Mouse (Mus musculus): ENCODE measurements around the gene Tjp3. TPM values are rescaled to one million over a fixed set of nuclear protein-coding genes. Genes with fewer than 3 reads are reported as not detected.

Gene Tjp3
- total RNA-seq, 2 experiments from 2014 or later, result 0.60 TPM; not detected in 1

DNA sequence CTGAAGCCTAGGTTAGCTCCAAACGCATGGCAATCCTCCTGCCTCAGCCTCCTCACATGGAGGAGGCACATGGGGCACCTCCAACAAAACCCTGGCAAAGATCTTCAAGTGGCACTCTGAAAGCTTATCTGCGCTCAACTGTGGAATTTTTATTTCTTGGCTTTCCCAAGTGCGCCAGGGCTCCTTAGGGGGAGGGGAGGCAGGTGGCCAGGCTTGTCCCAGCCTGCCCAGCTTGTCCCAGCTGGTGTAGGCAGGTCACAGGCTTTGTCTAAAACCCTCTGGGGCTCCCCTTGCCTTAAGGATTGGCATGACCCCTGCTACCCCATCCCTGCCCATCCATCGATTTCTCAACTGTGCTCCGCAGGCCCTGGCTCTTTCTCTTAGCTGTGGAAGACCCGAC, 7.2 kb downstream of the Tjp3 start:
- ATAC-seq (replicated peaks; ENCODE audit: low FRiP score, poor library complexity, severe bottlenecking), result no peak

DNA sequence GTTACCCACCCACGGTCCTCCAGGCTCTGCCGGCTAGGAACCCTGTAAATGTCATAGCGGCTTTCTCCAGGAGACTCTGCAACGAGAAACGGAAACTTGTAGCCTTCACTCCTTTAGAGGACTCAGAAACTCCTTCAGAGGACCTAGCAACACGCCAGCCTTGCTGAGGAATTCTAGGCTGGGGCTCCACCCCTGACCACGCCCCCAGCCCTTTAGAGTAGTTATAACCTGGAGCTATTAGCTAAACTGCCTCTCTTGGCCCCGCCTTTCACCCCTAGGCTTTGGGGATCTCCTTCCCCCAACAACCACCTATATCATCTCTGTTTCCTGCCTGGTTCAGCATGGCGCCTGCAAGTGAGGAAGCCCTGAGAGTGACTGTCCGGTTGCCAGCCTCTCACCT, 11.9 kb downstream of the Tjp3 start:
- no peak for ATAC-seq (replicated peaks; ENCODE audit: low FRiP score, poor library complexity, severe bottlenecking)

DNA sequence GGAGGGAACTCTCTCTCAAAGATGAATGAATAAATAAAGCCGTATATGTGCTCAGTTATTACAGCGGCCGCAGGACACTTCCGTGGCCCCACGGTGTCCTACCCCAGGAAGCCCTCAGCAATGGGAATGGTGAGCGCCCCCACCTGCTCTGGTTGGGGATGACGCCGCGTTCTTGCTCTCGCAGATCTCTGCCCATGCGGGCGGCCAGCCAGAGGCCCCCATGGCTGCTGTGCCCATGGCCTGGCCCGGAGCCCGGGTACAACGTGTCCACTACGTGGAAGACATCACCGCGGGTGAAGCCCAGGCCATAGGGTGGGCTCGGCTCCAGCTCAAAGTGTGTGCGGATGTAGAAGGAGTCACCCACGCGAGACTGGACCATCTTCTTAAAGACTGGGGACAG, 13.7 kb downstream of the Tjp3 start:
- no peak for ATAC-seq (replicated peaks; ENCODE audit: low FRiP score, poor library complexity, severe bottlenecking)

DNA sequence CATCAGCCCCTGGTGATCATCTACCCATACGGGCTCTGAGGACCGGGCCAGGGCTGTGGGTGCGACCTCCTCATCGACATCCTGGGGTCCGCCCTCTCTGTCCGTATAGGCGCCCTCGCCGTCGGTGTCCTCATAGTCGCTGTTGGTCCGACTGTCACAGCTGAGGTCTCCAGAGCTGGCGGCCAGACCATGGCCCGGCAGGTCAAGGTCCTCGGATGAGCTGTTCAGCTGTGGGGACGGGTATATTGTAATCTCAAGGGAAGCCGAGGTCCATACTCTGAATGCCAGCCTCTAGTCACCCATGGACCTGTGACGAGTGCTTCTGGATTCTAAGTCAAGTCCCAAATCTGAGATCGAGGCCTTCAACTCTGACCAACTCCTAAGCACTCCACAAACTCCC, 17.5 kb downstream of the Tjp3 start:
- ATAC-seq (replicated peaks; ENCODE audit: low FRiP score, poor library complexity, severe bottlenecking), result no peak

DNA sequence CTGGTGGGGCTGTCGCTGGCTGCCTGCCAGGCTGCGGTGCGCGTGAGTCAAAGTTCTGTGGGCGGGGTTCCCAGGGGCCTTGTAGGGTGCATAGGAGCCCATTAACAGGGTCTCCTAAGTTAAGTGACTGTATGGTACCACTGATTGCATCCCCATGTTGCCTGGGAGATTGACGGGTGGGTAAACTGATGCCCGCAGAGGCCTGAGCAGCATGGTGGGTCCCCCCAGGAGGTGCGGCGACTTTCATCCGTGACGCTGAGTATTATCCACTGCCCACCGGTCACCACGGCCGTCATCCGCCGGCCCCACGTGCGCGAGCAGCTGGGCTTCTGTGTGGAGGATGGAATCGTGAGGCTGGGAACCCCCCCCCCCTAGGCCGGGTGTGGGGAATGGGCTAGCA, 19.0 kb downstream of the Tjp3 start:
- ATAC-seq (replicated peaks; ENCODE audit: low FRiP score, poor library complexity, severe bottlenecking), result no peak

DNA sequence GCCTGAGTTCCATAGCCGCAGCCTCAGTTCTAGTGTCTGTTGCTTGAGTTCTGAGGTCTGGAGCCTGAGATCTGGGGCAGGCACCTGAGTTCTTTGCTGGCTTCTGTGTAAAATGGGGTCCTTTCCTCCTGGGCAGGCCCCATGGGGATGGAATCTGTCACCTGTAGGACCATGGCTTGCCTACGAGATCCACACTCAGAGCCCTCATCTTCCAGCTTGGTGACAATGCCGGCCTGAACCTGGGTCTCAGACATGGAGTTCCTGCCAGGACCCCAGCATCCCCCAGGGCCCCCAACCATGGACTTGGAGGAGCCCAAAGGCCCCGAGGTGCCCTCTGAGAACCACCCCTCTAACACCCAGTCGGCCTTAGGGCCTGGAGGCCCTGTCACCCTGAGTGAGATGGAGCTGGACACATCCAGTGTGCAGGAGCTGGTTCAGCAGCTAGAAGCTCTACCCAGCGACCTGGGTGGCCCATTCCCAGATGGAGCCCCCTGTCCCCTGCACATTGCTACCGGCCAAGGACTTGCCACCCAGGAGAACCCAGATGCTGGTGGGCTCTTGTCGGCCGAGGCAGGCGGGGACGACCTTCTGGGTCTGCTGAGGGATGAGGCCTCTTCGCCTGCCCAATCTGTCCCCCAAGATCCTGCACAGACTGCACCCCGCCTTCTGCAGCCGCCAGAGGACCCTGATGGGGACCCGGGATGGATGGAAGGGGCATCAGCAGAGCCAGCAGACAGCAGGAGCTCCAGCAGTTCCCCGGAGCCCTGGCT, 22.6 kb downstream of the Tjp3 start:
- ATAC-seq (replicated peaks; ENCODE audit: low FRiP score, poor library complexity, severe bottlenecking), result no peak

DNA sequence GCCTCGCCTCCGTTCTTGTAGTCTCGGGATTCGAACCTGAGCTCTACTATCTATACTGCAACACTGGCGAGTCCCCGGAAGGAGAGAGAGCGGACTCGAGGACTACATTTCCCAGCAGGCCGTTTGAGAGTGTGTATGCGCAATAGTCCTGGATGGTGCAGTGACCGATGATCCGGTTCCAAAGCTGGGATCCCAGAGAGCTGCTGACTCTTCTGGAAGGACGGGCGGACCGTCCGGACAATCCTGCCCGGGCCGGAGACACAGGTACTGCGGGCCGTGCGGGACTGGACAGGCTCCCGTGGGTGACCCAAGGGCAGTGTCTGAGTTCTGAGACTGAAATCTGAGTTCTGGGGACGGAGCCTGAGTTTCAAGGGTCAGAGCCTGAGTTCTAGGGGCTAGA, 23.3 kb downstream of the Tjp3 start:
- ATAC-seq (replicated peaks; ENCODE audit: low FRiP score, poor library complexity, severe bottlenecking), result peak; percentile 42

DNA sequence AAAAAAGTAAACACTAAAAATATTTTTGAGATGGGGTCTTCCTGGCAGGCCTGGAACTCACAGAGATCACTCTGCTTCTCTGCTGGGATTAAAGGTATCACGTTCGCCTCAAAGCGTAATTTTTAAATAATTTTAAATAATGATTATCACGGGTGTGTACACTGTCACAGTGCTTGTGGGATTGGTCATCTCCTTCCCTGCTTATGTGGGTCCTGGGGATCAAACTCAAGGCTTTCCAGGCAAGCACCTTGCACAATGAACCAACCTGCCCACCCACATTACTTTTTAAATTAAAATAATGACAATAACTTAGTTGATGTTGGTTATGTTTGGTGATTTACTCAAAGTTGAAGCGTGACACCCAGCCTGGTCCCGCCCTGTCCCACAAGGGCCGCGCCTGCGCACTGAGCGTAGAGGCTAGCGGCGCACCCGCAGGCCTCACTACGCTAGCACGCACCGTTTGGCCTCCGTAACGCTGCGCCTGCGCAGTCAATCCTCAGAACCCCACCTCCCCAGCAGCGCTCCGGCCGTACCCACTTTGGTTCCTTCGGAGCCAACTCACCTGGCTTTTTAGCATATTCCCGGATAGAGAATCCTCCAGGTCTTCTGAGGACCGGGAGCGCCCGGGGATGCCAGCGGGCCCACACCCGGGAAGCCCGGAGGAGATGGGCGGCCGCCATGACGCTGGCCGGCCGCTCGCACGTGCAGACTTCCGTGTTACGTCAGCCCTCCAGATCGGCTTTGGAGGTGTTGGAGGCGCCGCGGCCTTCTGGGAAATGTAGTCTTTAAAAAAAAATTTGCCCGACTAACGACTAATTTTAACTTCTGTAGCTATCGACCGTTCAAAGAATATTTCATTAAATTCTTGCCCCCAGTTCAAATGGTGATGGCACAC, 24.9 kb downstream of the Tjp3 start, which contains the start of the genes Mrpl54 and Apba3:
TSS of gene Mrpl54 (minus strand) at position 724 of the 895 bp plus-strand sequence.
TSS of gene Apba3 (plus strand) at position 750 of the 895 bp plus-strand sequence.
- ATAC-seq (replicated peaks; ENCODE audit: low FRiP score, poor library complexity, severe bottlenecking), result peak; percentile 87

DNA sequence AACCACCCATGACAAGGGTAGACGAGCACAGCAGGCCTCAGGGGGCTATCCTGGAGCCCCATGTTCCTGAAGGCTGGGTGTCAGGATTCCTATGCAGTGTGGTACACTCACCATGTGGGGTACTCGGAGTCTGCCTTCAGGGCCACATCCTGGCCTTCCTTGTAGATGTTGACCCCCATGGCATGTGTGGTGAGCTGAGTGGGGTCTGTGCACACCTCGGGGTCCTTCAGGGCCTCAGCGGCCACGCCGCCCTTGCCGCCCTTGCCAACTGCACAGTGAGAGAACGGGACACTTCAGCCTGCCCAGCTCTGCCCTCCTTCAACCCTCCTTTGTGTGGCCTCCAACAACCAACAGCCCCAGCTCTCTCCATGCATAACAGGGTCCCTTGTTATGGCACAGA, 25.8 kb downstream of the Tjp3 start:
- ATAC-seq (replicated peaks; ENCODE audit: low FRiP score, poor library complexity, severe bottlenecking), result no peak

DNA sequence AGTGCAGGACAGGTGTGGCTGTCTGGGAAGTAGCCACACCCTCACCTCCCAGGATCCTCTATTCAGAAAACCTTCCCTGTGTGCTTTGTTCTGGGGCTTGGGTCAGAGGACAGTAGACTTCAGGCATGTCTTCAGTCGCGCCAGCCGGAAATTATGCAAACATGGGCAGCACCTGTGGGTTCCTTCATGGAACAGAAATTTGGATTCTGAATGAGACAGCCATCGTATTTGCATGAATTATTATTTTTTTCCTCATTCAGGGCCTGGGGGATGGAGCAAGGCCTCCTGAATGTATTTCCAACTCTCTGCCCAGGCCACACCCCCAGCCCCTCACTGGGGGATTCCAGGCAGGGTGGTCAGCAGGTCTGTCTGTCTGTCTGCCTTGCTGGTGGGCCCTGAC, 30.4 kb downstream of the Tjp3 start:
- no peak for ATAC-seq (replicated peaks; ENCODE audit: low FRiP score, poor library complexity, severe bottlenecking)

DNA sequence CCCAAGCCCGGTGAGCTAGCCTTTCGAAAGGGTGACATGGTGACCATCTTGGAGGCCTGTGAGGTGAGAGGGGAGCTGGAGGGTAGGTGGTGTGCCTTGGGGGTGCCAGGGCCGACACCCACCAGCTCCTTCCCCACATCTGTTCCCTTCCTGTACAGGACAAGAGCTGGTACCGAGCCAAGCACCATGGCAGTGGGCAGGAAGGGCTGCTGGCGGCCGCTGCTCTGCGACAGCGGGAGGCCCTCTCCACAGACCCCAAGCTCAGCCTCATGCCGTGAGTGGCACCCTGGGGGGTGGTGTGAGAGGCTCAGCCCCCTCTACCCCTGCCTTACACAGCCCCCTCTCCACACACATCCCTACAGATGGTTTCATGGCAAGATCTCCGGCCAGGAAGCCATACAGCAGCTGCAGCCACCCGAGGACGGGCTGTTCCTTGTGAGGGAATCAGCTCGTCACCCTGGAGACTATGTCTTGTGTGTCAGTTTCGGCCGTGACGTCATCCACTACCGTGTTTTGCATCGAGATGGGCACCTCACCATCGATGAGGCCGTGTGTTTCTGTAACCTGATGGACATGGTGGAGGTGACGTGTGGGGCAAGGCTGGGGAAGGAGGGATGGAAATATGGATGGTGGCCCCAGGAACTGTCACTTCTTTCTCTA, 32.0 kb downstream of the Tjp3 start:
- no peak for ATAC-seq (replicated peaks; ENCODE audit: low FRiP score, poor library complexity, severe bottlenecking)

DNA sequence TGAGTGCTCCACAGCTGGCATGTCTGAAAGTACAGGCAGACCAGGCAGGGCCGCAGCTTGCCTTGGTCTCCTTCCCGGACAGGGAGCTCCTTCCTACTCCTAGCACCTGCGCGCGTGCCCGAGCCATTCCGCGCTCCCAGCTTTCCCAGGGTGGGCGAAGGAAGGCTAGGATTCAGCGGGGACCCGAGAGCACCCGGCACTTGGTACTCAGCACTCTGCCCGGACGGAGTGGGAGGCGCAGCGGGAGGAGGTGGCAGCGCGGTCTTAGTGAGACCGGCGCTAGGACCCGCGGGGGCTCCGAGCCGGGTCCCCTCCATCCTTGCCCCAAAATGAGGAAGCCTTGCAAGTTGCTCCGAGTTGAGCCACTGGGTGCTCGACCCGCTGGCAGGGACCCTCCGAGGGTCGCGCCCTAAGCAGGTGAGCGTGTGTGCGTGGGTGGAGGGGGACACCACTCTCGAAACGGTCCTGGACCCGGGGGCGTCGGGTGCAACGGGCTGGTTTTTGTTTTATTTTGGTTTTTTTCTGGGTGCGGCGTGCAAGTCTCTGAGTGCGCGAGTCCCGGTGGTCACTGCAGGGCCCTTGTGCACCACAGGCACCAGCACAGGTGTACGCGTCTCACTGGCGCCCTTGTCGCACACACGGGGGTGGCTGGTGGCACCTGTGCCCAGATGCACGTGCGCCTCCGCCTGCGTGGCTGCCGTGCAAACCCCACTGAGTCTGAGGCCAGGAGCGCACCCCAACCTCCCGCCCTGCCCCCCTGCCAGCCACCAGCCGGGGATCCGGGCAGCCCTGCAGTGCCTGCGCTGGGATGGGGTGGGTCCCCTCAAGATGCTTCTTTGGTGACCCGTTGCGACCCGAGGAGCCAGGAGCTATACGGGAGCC, 34.0 kb downstream of the Tjp3 start:
- no peak for ATAC-seq (replicated peaks; ENCODE audit: low FRiP score, poor library complexity, severe bottlenecking)

DNA sequence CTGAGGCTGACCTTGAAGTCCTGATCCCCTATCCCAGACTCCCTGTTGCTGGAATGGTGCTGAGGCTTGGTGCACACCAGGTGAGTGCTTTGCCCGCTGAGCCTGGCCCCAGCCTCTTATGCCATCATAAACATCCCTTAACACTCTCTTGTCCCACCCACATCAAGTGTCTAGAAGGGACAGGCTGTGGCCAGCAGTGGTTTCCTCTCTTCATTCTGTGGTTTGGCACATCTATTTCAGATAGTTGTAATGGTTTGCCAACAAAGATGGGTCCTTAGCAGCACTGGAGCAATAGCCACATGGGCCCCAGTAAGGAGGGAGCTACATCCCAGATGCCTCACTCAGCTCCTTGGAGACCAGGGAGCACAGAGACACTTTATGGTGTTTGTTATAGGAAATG, 36.5 kb downstream of the Tjp3 start:
- no peak for ATAC-seq (replicated peaks; ENCODE audit: low FRiP score, poor library complexity, severe bottlenecking)

DNA sequence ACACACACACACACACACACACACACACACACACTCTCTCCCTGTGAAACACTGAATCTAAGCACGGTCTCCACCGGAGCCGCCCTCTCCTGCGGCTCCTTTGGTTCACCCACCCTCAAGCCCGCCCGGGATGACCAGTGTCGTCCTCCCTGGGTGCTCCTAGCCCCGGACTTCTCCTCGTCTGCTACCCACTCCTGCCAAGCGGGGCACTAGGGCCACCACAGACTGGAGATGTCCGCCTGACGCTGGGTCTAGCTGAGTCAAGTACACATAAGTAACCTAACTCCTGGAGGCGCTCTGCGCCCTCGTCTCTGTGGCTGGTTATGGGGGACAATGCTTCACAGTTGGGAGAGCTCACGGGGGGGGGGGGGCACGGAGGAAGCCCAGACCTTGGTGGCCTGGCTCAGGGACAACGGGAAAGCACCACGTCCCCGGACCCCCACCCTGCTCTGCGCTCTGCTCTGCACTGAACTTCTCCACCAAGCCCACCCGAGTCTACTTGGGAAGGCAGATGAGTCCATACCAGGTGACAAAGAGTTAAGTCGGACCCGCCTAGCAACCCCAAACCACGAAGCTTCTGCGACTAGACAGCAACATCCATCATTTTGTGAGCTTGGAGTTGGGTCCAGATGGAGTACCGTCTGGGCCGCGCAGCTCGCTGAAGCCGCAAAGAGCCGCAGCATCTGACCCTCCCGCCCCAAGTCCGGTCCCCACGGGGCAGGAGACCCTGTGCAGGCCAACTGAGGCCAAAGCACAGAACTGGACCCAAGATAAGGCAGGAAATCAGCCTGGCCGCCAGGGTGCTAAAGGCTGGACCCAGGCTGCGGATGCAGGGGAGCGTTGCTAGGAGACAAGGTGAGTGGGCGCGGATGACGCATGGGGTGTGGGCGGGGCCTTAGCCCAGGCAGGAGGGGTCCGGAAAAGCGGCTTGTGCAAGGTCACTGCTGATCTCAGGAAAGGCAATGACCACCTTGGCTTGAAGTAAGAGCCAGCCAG, 38.7 kb downstream of the Tjp3 start, which contains the start of gene Matk:
TSS of gene Matk (plus strand) at position 512 of the 996 bp plus-strand sequence.
- ATAC-seq (replicated peaks; ENCODE audit: low FRiP score, poor library complexity, severe bottlenecking), result no peak

DNA sequence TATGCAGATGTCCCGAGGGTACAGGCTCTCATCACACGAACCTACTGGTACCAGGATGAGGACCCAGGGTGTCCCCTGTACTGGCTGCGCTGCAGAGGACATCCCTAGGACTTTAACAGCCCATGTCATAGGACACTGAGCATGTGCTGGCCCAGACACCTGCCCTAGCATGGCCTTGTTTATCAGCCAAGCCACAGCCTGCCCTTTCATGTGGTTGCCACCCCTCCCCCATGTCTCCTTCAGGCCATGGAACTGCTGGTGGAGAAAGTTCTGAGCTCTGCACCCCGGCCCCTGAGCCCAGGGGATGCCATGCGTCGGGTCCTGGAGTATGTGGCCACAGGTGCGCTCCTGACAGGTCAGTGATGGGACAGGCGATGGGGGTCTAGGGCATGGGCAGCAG, 41.9 kb downstream of the Tjp3 start:
- no peak for ATAC-seq (replicated peaks; ENCODE audit: low FRiP score, poor library complexity, severe bottlenecking)

DNA sequence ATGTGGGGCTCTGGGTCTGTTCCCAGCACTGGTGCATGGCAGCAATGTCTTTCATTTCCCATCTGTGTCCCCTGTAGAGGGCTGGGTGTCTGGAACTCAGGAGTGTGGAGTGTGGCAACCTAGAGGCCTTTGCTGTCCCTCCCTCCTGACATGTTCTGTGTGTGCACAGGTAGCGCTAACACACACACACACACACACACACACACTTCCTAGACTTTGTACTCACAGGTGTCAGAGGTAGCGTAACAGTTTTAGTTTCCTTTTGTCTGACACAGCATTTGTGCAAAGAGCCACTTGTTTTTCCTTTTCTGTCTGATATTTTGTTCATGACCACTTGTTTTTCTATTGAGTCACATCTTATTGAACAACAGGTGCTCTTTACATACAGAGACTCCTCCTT, 43.6 kb downstream of the Tjp3 start:
- ATAC-seq (replicated peaks; ENCODE audit: low FRiP score, poor library complexity, severe bottlenecking), result no peak

DNA sequence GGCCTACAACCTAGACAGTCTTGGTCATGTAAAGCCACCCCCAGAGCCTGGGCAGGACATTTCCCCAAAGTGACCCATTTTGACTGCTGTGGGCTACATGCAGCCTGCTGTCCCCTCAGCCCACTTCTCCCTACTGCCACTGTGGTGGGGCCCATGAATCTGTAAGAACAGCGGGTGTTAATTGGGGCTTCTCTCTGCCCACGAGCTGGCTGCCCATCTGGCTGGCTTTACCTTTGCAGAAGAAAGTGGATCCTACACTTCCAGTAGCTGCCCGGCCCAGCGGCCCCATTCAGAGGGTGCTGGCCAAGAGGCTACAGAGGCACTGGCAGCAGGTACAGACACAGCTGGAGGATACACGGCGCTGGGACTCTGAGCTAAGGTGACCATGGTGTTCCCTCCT, 46.2 kb downstream of the Tjp3 start:
- ATAC-seq (replicated peaks; ENCODE audit: low FRiP score, poor library complexity, severe bottlenecking), result no peak

DNA sequence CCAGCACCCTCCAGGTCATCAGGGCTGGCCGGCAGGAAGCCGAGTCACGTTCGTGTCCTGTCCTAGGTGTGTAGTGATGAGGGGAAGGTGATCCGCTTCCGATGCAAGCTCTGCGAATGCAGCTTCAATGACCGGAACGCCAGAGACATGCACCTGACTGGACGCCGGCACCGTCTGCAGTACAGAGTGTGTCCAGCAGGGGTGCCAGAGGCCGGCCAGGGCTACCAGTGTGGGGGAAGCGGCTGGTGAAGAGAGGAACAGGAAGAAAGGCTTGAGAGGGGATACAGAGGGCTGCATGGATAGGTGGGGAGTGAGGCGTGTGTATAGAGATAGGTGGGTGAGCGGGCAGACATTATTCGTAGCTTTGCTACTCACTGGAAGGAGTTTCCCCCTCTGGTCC, 46.8 kb downstream of the Tjp3 start:
- ATAC-seq (replicated peaks; ENCODE audit: low FRiP score, poor library complexity, severe bottlenecking), result peak; percentile 71

Measured in erythroblast, adult 5-6 weeks (primary cell).